Mouse (Mus musculus) myocyte (in vitro differentiated cells): ENCODE measurements around the gene Pex5.

ENCODE experiments used
- CEBPB ChIP-seq: IDR thresholded peaks from 2 replicates; pipeline ENCODE4 v1.6.1; 2011; ENCODE audit warnings: mild to moderate bottlenecking, moderate library complexity; ENCODE audit not compliant: poor library complexity, insufficient read depth, severe bottlenecking
- E2F4 ChIP-seq: IDR thresholded peaks from one replicate; pipeline ENCODE4 v1.6.1; 2011; ENCODE audit warnings: mild to moderate bottlenecking, control low read depth, moderate library complexity; ENCODE audit not compliant: insufficient read depth
- MAX ChIP-seq: IDR thresholded peaks from one replicate; pipeline ENCODE4 v1.6.1; 2011; ENCODE audit warnings: low read depth, mild to moderate bottlenecking, control low read depth
- MYOD1 ChIP-seq, 3 experiments: IDR thresholded peaks; one replicate each; pipeline ENCODE4 v1.6.1; 2011; ENCODE audit warnings: control low read depth in 2 of 3, low read depth in 2 of 3, mild to moderate bottlenecking in 2 of 3, moderate library complexity in 1 of 3; ENCODE audit not compliant: insufficient read length in 2 of 3, control insufficient read depth in 1 of 3
- MYOG ChIP-seq, 3 experiments: IDR thresholded peaks; one replicate each; pipeline ENCODE4 v1.6.1; 2011; ENCODE audit warnings: control low read depth in 2 of 3, low read depth in 2 of 3, mild to moderate bottlenecking in 2 of 3; ENCODE audit not compliant: insufficient read length in 2 of 3, control insufficient read depth in 1 of 3, insufficient read depth in 1 of 3
- POLR2A ChIP-seq: IDR thresholded peaks from one replicate; pipeline ENCODE4 v1.6.1; 2011; ENCODE audit warnings: low read depth, mild to moderate bottlenecking, control low read depth, moderate library complexity; ENCODE audit not compliant: insufficient read length
- POLR2AphosphoS2 ChIP-seq: IDR thresholded peaks from one replicate; pipeline ENCODE4 v1.6.1; 2011; ENCODE audit warnings: low read depth, control low read depth; ENCODE audit not compliant: insufficient read length
- REST ChIP-seq: IDR thresholded peaks from one replicate; pipeline ENCODE4 v1.6.1; 2011; ENCODE audit warnings: mild to moderate bottlenecking, control low read depth, moderate library complexity; ENCODE audit not compliant: insufficient read depth, insufficient read length
- TCF12 ChIP-seq: IDR thresholded peaks from one replicate; pipeline ENCODE4 v1.6.1; 2011; ENCODE audit warnings: mild to moderate bottlenecking, control low read depth; ENCODE audit not compliant: poor library complexity, insufficient read depth, severe bottlenecking
- TCF3 ChIP-seq: IDR thresholded peaks from one replicate; pipeline ENCODE4 v1.6.1; 2011; ENCODE audit warnings: low read depth, control low read depth; ENCODE audit not compliant: insufficient read length
- USF1 ChIP-seq: IDR thresholded peaks from one replicate; pipeline ENCODE4 v1.6.1; 2011; ENCODE audit warnings: low read depth, mild to moderate bottlenecking, control low read depth, moderate library complexity

DNA sequence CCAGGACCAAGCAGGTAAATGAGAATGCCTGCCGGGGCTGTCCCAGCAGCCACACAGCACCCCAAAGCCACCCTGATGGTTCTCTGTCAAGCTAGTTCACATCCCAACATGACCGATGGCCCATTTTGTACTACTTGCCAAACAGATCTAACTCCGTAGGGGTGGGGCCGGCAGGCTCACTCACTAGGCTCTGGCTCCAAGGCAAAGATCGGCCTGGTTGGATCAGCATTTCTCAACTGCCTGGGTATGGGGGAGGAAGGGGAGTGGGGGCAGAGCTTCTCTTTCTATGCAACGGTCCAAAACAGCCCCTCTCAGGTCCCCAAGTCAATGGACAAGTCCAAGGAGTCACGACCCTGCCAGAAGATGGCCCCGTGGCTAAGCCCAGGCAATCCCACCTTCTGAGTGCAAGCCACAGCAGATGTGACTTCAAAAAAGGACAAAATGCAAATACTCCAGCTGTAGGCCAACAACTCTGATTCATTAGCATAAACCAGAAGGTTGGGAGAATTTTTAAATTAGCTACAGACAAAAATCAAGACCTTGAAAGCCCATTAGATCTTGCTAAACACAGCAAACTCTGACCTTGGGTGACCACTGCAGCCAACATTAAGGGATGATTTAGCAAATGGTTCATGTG, 18.9 kb upstream of the Pex5 start:
- no peak for TF ChIP-seq TCF12
- no peak for TF ChIP-seq POLR2A
- TF ChIP-seq USF1: no peak
- TF ChIP-seq CEBPB: no peak
- no peak for TF ChIP-seq MYOD1 (IDR thresholded peaks at IDR 0.05; ENCODE audit: control insufficient read depth in 1 of 3, insufficient read length in 2 of 3, low read depth in 2 of 3)
- TF ChIP-seq REST: no peak
- TF ChIP-seq E2F4: no peak
- no peak for TF ChIP-seq MAX
- no peak for TF ChIP-seq TCF3
- TF ChIP-seq POLR2AphosphoS2: no peak
- TF ChIP-seq MYOG (IDR thresholded peaks at IDR 0.05; ENCODE audit: control insufficient read depth in 1 of 3, insufficient read depth in 1 of 3, insufficient read length in 2 of 3, low read depth in 2 of 3): no peak
